Mouse (Mus musculus) cerebellum, adult 18-20 months (tissue): ENCODE measurements around the gene Irf2bp2.
"Not testable (repeated sequence)": the region's sequence is repeated elsewhere in the genome, so short reads cannot be mapped to it uniquely, and the experiment has no call there.

Experiments used
- DNase-seq, 2 experiments: peaks; one replicate each; pipeline ENCODE4 v3.0.0; 2021

Gene Irf2bp2

DNA sequence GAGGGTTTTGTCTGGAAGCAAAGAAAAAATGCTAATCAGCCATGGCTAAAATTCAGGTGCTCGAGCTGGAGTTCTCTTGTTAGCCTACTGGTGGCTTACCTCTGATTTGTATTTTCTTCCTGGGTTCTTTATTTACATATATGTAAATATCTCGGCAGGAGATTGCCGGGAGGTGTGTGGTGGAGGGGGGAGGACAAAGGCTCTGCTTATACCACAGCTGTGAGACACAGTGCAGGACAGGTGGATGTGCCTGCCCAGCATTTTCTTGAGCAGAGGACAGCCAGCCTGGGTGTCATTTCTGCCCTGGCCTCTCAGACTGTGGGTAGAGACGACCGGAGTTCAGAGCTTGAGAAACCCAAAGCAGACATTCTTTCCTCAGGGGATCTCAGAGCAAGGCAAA is 7.5 kb upstream of the Irf2bp2 start:
- DNase-seq = no peak

DNA sequence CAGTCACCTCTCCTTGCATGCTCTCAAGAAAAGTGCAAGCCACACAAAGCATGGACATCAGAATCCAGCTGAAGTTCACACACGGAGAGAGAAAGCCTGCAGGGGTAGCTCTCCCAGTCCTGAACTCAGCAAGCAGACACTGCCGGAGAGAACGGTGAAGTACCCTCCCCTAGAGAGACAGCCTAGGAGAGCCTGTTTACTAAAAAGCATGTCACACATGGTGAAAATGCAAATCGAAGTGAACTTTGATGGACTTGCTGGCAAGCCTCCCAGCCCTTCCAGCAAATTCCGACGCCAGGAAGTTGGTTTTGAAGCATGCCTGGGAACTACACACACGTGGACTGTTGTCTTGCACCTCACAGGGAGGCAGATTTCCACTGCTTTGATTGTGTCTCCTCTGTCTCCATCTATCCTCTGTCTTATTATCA is 7.0 kb upstream of the Irf2bp2 start:
- no peak for DNase-seq

GRCm38 (mm10) chr8:126600388-126600787 is 6.6 kb upstream of the Irf2bp2 start:
- DNase-seq = not testable (repeated sequence)

GRCm38 (mm10) chr8:126599297-126599696 is 5.5 kb upstream of the Irf2bp2 start:
- no peak for DNase-seq

GRCm38 (mm10) chr8:126598218-126598617 is 4.4 kb upstream of the Irf2bp2 start:
- DNase-seq = no peak

GRCm38 (mm10) chr8:126596721-126597120 is 2.9 kb upstream of the Irf2bp2 start:
- DNase-seq = no peak

- peak; percentile 71 to 72 for DNase-seq
Observed at GRCm38 (mm10) chr8:126596097-126596634, 2.4 kb upstream of the Irf2bp2 start.

- DNase-seq = peak; percentile 69 to 74
Observed at GRCm38 (mm10) chr8:126595204-126596061, 1.6 kb upstream of the Irf2bp2 start.

- DNase-seq = peak; percentile 98 to 99
Observed at GRCm38 (mm10) chr8:126594481-126595000, 755 bp upstream of the Irf2bp2 start.

DNA sequence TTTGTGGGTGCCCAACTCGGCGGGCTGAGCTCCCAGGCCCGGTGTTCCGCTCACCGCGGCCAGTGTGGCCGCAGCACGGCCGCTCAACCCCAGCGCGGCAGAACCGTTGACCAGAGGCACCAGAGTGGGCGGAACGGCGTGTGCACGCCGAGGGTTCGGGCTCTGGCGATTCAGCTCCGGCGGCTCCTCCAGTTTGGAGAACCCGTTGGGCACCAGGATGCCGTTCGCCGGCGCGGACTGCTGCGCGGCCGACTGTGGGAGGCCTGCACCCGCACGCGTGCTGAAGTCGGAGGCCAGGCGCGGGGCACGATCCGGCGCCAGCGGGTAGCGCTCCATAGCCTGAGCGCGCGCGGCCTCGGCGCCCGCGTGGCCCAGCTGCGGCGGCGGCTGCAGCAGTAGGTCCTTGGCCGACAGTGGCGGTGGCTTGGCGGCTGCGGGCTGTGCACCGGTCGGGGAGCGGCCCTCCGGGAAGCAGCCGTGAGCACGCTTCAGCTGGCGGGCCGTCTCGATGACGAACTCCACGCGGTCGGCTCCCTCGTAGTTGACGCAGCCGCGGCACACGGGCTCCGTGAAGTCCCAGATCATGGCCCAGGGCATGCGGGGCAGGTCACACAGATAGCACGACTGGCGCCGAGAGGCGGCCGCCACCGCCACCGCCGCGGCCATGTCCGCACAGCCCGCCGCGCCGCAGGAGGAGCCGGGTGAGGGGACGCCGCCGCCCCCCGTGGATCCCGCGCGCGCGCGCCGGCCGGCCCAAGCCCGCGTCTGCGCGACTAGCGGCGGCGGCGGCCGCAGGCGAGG is 815 bp downstream of the Irf2bp2 start:
- DNase-seq = peak; percentile 49 to 75

- DNase-seq = peak in 1 of 2 experiments; percentile 56
Observed at GRCm38 (mm10) chr8:126592381-126592770, 1.4 kb downstream of the Irf2bp2 start.

DNA sequence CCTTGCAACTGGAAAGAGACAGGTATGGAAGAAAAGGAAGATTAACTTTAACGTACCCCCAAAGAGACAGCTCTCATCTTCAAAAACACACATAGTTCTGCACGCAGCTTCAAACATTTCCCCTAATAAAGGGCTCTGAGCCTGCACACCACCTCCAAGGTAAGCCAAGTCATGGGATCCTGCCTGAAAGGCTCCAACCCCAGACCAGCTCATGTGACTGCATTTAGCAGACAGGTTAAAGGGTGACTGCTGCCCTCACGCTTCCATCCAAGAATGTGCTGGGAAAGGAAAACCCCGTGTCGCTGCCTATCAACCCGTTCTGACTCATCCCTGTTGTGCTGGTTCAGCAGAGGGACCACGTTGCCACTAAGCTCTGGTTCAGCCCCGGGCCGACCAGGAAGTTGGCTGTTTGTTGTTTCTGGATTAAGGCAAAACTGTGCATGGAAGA is 1.9 kb downstream of the Irf2bp2 start:
- DNase-seq = peak; percentile 65

GRCm38 (mm10) chr8:126591141-126591820 is 2.5 kb downstream of the Irf2bp2 start:
- peak; percentile 71 for DNase-seq

DNA sequence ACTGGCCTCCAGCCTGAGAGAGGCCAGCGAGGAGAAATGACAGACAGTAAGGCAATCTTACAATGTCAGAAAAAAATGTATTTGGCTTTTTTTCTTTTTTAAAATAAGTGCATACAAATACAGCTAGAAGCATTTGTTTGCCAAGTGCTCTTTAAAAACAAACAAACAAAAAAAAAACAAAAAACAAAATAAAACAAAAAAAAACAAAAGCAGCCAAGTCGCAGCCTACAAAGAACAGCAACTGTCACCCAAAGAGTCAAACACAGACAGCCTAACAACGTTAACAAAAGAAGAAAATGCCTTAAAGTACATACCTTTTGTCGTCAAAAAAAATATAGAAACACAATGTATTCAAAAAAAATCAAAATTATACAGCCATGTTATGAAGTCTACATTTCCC is 3.2 kb downstream of the Irf2bp2 start:
- DNase-seq = no peak

DNA sequence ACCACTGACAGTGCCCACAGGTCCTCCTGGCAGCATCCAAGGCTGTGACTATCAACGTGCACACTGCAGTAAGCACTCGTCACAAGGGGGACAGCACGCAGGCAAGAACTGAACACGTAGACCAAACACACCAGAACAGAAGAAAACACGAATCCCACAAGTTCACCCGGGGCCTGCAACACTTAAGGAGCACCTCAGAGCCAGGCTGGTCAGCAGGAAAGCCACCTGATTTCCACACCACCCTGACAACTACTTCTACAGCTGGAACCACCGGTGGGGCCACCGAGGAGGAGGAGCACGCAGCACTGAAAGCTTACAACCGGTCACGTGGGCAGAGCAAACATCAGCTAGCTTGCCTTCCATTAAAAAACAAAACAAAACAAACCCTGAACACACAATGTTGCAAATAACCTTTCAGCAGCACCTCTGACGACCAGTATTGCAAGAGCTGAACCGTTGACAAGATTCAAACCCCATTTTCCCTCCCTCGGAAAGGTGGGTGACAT is 3.7 kb downstream of the Irf2bp2 start:
- peak; percentile 47 to 57 for DNase-seq

DNA sequence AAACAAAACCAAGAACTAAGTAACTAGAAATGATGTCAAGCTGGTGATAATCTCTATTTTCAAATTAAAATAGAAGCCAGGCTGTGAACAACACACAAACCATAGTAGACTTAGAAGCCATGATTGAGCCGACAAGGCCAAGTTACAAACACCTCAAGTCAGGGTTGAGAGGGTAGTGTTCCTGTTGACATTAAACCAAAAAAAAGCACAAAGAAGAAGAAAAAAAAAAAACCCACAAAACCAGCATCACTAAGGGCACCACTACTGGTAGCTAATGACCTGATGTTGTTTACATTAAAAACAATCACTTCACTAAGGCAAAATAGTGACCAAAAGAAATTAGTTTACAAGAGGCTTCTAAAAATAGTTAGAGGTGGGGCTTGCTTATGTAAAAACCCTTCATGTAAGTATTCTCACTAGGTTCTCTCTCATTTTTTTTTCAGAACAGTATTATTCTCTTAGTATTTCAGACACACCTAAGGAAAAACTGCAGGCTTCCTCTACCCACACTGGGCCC is 4.2 kb downstream of the Irf2bp2 start:
- no peak for DNase-seq

GRCm38 (mm10) chr8:126588636-126589506 is 4.9 kb downstream of the Irf2bp2 start:
- DNase-seq = no peak

DNA sequence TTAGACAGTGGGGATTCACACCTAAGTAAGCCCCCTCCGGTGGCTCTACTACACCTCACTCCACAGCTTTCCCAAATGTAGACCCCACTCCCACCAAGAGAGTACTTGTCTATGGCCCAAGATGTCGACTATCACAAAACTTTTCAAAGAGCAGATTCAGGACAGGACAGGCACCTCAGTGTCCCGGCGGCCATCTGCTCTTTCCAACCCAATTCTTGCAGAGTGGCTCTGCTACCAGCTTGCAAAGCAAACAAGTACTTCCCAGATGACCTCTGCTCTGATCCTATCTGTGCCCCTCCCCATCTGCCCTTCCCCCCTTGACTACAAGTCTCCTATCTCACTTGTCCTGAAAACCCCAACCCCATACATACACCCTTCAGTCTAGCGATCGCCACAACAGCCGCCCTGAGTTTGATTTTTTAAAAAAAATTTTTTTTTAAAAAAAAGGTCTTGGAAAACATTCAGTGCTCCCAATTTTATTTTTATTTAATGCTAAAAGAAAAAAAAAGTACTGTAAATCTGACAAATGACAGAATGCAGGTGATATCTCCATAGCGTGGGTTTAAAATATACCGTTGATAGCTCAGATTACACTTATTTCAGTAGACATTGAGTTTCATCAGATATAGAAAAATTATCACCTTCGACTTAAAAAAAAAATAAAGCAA is 5.8 kb downstream of the Irf2bp2 start:
- DNase-seq = peak; percentile 38 to 39

- DNase-seq = no peak
Observed at GRCm38 (mm10) chr8:126586599-126587577, 6.9 kb downstream of the Irf2bp2 start.
